Mouse (Mus musculus) cerebellum, adult 9-11 months (tissue): ENCODE data around the gene Aldh1l1.
"Not testable (repeated sequence)": the region's sequence is repeated elsewhere in the genome, so short reads cannot be mapped to it uniquely, and the experiment has no call there.

Source experiments
- DNase-seq: peaks from one replicate; pipeline ENCODE4 v3.0.0; 2022

Gene Aldh1l1

GRCm38 (mm10) chr6:90624184-90624583, 138.0 kb downstream of the Aldh1l1 start:
- no peak for DNase-seq

GRCm38 (mm10) chr6:90624733-90625132, 138.5 kb downstream of the Aldh1l1 start:
- DNase-seq = no peak

GRCm38 (mm10) chr6:90625207-90625994, 139.2 kb downstream of the Aldh1l1 start:
- DNase-seq = no peak

- DNase-seq = no peak
Observed at GRCm38 (mm10) chr6:90627556-90627955, 141.3 kb downstream of the Aldh1l1 start.

GRCm38 (mm10) chr6:90629506-90629905, 143.3 kb downstream of the Aldh1l1 start:
- DNase-seq = no peak

GRCm38 (mm10) chr6:90630427-90630826, 144.2 kb downstream of the Aldh1l1 start:
- DNase-seq = no peak

GRCm38 (mm10) chr6:90632526-90632925, 146.3 kb downstream of the Aldh1l1 start:
- DNase-seq = not testable (repeated sequence)

- no peak for DNase-seq
Observed at GRCm38 (mm10) chr6:90635081-90635480, 148.9 kb downstream of the Aldh1l1 start.

GRCm38 (mm10) chr6:90635611-90636010, 149.4 kb downstream of the Aldh1l1 start:
- no peak for DNase-seq

GRCm38 (mm10) chr6:90643057-90643456, 156.8 kb downstream of the Aldh1l1 start:
- no peak for DNase-seq

GRCm38 (mm10) chr6:90644965-90645364, 158.7 kb downstream of the Aldh1l1 start:
- no peak for DNase-seq

- DNase-seq = no peak
Observed at GRCm38 (mm10) chr6:90648391-90648790, 162.2 kb downstream of the Aldh1l1 start.

GRCm38 (mm10) chr6:90649279-90649678, 163.1 kb downstream of the Aldh1l1 start:
- no peak for DNase-seq
